11 mouse cellular contexts compared by ENCODE assay signal in genomic region chr13:37749485-37749884, GRCm38 (mm10). TPM values are rescaled to one million over a fixed set of nuclear protein-coding genes. Genes with fewer than 3 reads are reported as not detected.
DNase-seq lines count a peak whose midpoint lies in the region; ATAC-seq lines count a peak whose summit lies in the region.
"Had no signal": no experiment of that assay in that cellular context is flagged by ENCODE, and none has a peak within 500 bp of the region (broad histone marks: within the 10 kb centered on the region; RNA-seq: fewer than 3 reads in every experiment).

No protein-coding gene starts in this region.

- DNase-seq in lung, adult 18-20 months, result no peak
- DNase-seq in forebrain, embryonic 10.5 days (ENCODE audit: extremely low spot score, low spot score), result no peak
- peak; percentile 5 for DNase-seq in right cerebral cortex, postnatal 14 days
- DNase-seq in spleen, postnatal 10 days (ENCODE audit: low spot score in 2 of 2), result no peak
- no peak for DNase-seq in spleen, postnatal 36 days (ENCODE audit: low spot score in 2 of 2)
- no peak for DNase-seq in adrenal gland, adult 8-10 months
- DNase-seq: gastrocnemius, postnatal 14 days had no signal

- no peak overlapping the region for H3K4me2 ChIP-seq in lung, embryonic 15.5 days
- no peak overlapping the region for H3K4me2 ChIP-seq in intestine, embryonic 16.5 days (ENCODE audit: low read depth, low read length)
- H3K4me2 ChIP-seq: hindbrain, embryonic 15.5 days had no signal

- no peak overlapping the region for H3K4me3 ChIP-seq in lung, embryonic 15.5 days
- H3K4me3 ChIP-seq in forebrain, embryonic 10.5 days, result no peak overlapping the region
- H3K4me3 ChIP-seq in intestine, embryonic 16.5 days (ENCODE audit: low read length), result no peak overlapping the region
- H3K4me3 ChIP-seq: hindbrain, embryonic 15.5 days had no signal

- peak; percentile 69 for ATAC-seq in lung, embryonic 15.5 days (ENCODE audit: borderline replicate concordance, extremely low read depth, low FRiP score, low TSS enrichment)
- ATAC-seq in intestine, embryonic 16.5 days, result peak; percentile 43

- no peak overlapping the region for H3K9ac ChIP-seq in lung, embryonic 15.5 days
- no peak overlapping the region for H3K9ac ChIP-seq in intestine, embryonic 16.5 days (ENCODE audit: low read depth, low read length)
- H3K9ac ChIP-seq: hindbrain, embryonic 15.5 days had no signal

- peaks cover 24% of the 10 kb centered on the region for H3K4me1 ChIP-seq in lung, embryonic 15.5 days
- peaks cover 30% of the 10 kb centered on the region for H3K4me1 ChIP-seq in forebrain, embryonic 10.5 days
- H3K4me1 ChIP-seq in intestine, embryonic 16.5 days (ENCODE audit: control insufficient read depth, insufficient read depth, low read length), result peaks cover 8% of the 10 kb centered on the region
- H3K4me1 ChIP-seq: hindbrain, embryonic 15.5 days had no signal

- no peaks in the 10 kb centered on the region for H3K27me3 ChIP-seq in lung, embryonic 15.5 days
- peaks cover 18% of the 10 kb centered on the region for H3K27me3 ChIP-seq in forebrain, embryonic 10.5 days (ENCODE audit: poor library complexity, severe bottlenecking)
- H3K27me3 ChIP-seq in intestine, embryonic 16.5 days (replicated peaks; ENCODE audit: control insufficient read depth, insufficient read depth, low read length), result no peaks in the 10 kb centered on the region
- H3K27me3 ChIP-seq: CH12.LX; hindbrain, embryonic 15.5 days had no signal

- no peaks in the 10 kb centered on the region for H3K9me3 ChIP-seq in lung, embryonic 15.5 days
- peaks cover under 1% of the 10 kb centered on the region; the same call in 1 of the 2 replicates for H3K9me3 ChIP-seq in forebrain, embryonic 10.5 days
- H3K9me3 ChIP-seq in intestine, embryonic 16.5 days (ENCODE audit: control insufficient read depth, low read length), result 0 out of 2 replicates have a peak, but pooled peaks cover 2% of the 10 kb centered on the region
- H3K9me3 ChIP-seq: hindbrain, embryonic 15.5 days had no signal

- H3K36me3 ChIP-seq in lung, embryonic 15.5 days, result no peaks in the 10 kb centered on the region
- no peaks in the 10 kb centered on the region for H3K36me3 ChIP-seq in forebrain, embryonic 10.5 days (replicated peaks)
- H3K36me3 ChIP-seq in intestine, embryonic 16.5 days (ENCODE audit: control insufficient read depth, insufficient read depth, low read length), result no peaks in the 10 kb centered on the region
- H3K36me3 ChIP-seq: hindbrain, embryonic 15.5 days had no signal

- 8% methylated on average over 3 of the region's 3 CpGs for WGBS in lung, embryonic 15.5 days
- WGBS in forebrain, embryonic 10.5 days, result 13% methylated on average over 3 of the region's 3 CpGs
- WGBS in intestine, embryonic 16.5 days, result 16% methylated on average over 3 of the region's 3 CpGs

- no peak overlapping the region for H3K27ac ChIP-seq in lung, embryonic 15.5 days
- peak overlapping the region; percentile 33; the same call in 1 of the 2 replicates for H3K27ac ChIP-seq in forebrain, embryonic 10.5 days
- no peak overlapping the region for H3K27ac ChIP-seq in intestine, embryonic 16.5 days (ENCODE audit: low read length)
- H3K27ac ChIP-seq: hindbrain, embryonic 15.5 days had no signal

RNA-seq across cellular contexts. Expression of gene Rreb1, which starts 28.7 kb away (rescaled TPM):
- polyA plus RNA-seq in lung, embryonic 15.5 days (2015; fragmentation: Nextera tagmentation; extraction: Ambion mirVana), result 16.8 and 17.9 TPM in 2 replicates
- polyA plus RNA-seq in forebrain, embryonic 10.5 days (2016; fragmentation: Nextera tagmentation; extraction: Ambion mirVana), result 5.5 and 6.6 TPM in 2 replicates
- polyA plus RNA-seq in intestine, embryonic 16.5 days (2015; fragmentation: Nextera tagmentation; extraction: Ambion mirVana), result 13.7 and 14.8 TPM in 2 replicates
- total RNA-seq in adrenal gland, adult 8-10 months (2022), result 10 to 100 TPM; 53.1 to 74.5 (median 62.9) TPM
